Mouse (Mus musculus) cerebellum, postnatal 10 days (tissue): ENCODE measurements around the gene Lmtk2.

ENCODE experiments used
- DNase-seq, 2 experiments: peaks; one replicate each; pipeline ENCODE4 v3.0.0; 2021; ENCODE audit warnings: mixed read lengths in 2 of 2

Gene Lmtk2

DNA sequence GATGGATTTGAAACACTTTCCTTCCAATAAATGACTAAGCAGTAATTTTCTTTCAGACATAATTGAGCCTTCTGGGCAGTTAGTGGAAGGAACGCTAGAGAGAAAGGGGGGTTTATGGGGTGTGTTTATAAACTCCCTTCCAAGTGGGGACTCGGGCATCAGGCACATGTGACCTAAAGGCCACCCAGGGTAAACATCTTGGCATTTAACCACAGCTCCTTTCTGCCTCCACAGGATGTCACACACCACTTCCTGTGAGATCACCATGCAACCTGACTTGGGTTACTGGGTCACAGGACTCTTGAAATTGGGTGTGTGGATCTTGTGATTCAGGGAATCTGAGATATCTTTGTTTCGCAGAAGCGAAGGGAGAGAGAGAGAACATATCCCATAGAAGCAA lies 121.1 kb downstream of the Lmtk2 start:
- DNase-seq = no peak

DNA sequence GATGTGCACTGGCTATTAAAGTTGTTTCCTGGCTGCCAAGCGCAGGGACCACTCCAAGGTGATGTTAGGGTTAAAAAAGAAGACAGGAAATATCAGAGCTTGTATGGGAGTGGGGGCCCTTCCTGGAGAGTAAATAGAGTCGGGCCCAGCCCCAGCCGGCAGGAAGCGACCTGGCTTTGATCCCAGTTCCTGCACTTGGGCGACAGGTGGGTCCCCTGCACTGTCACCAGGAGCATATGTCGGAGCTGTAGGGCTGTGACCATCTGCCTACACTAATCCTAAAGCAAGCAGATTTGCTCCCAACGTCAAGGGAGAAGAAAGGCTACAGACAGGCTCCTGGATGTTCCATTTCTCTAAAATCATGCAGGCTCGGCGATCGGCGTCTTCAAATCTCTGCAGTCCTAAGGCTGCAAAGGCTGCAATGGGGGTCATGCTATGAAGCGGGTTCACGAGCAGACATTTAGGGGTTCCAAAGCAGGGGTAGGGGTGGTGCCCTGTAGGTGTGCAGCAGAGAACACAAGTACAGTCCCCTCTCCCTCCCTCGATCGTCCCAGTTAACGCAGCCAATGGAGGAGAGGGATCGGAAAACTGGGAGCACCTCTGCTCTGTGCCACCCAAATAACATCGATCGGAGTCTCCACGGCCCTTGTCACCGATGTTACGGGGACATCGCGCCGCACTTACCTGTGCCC lies 122.7 kb downstream of the Lmtk2 start:
- DNase-seq = peak; percentile 89 to 91

DNA sequence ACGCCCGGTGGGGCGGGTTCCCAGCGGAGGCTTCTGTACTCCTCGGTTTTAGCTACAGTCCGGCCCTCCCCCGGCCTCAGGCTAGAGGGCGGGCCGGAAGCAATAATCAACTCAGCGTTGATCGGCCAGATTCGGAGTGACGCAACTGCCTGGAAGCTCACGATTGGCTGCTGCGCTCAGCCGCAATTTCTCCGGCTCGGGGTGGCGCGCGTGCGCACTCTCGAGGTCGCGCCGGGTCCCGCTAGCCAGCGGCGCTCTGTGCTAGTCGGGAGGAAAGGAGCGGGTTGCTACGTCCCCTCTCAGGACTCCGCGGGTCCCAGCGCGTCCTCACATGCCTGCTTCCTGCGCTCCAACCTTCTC lies 123.2 kb downstream of the Lmtk2 start, which contains the start of gene Tecpr1:
Gene Tecpr1 (minus strand): TSS at position 113 of the 360 bp plus-strand sequence.
- DNase-seq = peak; percentile 97 to 98

DNA sequence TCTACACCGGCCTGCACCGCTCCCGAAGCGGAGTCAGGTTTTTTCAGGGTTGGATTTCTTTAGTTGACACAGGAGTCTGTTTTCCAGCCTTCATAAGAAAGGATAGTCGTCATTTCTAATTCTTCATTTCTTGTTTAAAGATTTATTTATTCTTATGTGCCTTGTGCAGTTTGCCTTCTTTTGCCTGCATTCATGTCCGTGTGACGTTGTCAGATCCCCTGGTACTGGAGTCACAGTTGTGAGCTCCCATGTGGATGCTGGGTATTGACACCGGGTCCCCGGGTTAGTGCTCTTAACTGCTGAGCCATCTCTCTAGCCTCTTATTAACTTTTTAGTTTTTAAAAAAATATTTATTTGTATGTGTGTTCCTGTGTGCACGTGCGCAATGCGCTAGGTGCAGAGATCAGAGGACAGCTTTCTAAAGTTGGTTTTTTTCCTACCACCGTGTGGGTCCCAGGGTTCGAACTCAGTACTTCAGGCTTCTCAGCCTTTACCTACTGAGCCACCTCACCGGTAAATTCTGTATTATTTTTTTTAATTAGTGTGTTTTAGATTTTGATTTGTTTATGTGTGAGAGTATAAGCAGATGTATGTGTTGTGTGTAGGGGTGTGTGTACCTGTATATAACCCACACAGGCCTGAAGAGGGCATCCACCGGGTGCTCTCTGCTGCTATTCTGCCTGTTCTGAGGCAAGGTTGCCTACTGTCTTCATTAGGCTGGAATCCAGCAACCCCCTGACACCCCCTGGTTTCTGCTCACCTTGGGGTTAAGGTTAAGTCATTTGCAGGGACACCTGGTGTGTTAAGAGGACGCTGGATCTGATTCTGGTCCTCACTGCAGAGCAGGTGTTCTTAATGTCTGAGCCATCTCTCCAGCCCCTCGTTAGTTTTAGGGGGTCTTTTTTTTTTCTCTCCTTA lies 123.9 kb downstream of the Lmtk2 start:
- DNase-seq = no peak

DNA sequence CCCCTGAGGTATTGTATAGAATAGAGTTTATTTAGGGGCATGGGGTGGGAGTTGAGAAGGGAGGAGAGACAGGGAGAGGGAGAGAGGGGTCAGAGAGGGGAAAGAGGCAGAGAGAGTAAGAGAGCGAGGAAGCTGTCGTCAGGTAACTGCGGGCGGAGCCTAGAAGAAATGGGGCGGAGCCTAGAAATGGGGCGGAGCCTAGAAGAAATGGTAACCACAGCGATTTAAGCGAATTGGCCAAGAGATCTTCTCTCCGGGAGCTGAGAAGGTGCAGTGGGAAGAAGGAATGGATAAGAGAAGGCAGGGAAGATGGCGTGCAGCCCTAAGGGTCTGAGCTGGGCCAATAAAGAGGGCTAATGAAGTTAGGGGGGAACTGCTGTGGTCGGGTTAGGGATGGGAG lies 126.0 kb downstream of the Lmtk2 start:
- DNase-seq = no peak

- DNase-seq = no peak
Measured at GRCm38 (mm10) chr5:144230216-144230615, 130.0 kb downstream of the Lmtk2 start.

DNA sequence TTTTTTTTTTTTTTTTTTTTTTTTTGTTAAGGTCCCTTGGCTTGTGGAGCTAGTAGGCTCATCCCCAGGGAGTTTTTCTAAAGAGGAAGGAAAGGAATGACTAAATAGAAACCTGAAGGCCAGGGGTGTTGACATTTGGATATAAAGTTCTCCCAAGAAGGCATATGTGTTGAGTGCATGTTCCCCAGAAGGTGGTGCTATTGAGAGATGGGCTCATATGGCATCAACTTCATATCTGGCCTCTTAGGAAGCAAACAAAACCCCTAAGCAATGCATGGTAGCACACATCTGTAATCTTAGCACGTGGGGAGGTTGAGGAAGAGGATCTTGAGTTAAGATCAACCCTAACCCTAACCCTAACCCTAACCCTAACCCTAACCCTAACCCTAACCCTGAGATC lies 131.2 kb downstream of the Lmtk2 start:
- no peak for DNase-seq

DNA sequence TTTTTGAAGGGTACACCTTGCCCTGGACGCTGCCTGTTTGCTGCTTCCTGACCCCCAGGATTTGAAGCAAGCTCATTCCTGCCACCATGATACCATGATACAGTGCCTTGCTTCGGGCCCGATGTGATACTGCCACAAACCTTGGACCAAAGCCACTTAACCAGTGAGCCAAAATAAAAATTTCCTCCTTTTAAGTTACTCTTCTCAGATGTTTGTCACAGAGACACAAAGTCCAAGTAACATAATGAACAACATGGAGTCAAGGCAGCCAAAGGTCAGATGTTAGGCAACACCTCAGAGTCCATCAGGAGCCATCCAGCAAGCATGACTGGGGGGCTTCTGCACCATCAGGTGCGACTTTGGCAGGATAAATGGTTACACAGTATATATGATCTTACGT lies 132.3 kb downstream of the Lmtk2 start:
- DNase-seq = no peak

- DNase-seq = no peak
Measured at GRCm38 (mm10) chr5:144234222-144234621, 134.0 kb downstream of the Lmtk2 start.

GRCm38 (mm10) chr5:144234714-144235113 lies 134.5 kb downstream of the Lmtk2 start:
- DNase-seq = no peak
